Mouse (Mus musculus) intestine, embryonic 16.5 days (tissue): ENCODE results near the gene Nipal3. TPM values are rescaled to one million over a fixed set of nuclear protein-coding genes. Genes with fewer than 3 reads are reported as not detected.

ENCODE experiments used
- ATAC-seq: fragments of 200-750 bp; cut with Nextera tagmentation; 2 replicates; pipeline ENCODE4 v1.8.0; 2017; ENCODE audit warnings: moderate TSS enrichment, moderate library complexity
- H3K27ac ChIP-seq: fragments of 300-500 bp; sonication (generic); 2 replicates; pipeline ENCODE4 v1.5.1; 2014; ENCODE audit warnings: mild to moderate bottlenecking, low read length
- H3K27me3 ChIP-seq: fragments of 300-500 bp; sonication (generic); replicated peaks from 2 replicates; pipeline ENCODE4 v1.6.1; 2014; ENCODE audit warnings: low read length, control low read depth, mixed read lengths; ENCODE audit not compliant: control insufficient read depth, insufficient read depth
- H3K36me3 ChIP-seq: fragments of 300-500 bp; sonication (generic); 2 replicates; pipeline ENCODE4 v1.6.1; 2014; ENCODE audit warnings: low read length, control low read depth; ENCODE audit not compliant: control insufficient read depth, insufficient read depth
- H3K4me1 ChIP-seq: fragments of 300-500 bp; sonication (generic); 2 replicates; pipeline ENCODE4 v1.6.1; 2014; ENCODE audit warnings: low read length, control low read depth, mixed read lengths; ENCODE audit not compliant: control insufficient read depth, insufficient read depth
- H3K4me2 ChIP-seq: fragments of 300-500 bp; sonication (generic); 2 replicates; pipeline ENCODE4 v1.6.1; 2014; ENCODE audit warnings: low read depth, low read length, control low read depth
- H3K4me3 ChIP-seq: fragments of 300-500 bp; sonication (generic); 2 replicates; pipeline ENCODE4 v1.5.1; 2014; ENCODE audit warnings: mild to moderate bottlenecking, low read length
- H3K9ac ChIP-seq: fragments of 300-500 bp; sonication (generic); 2 replicates; pipeline ENCODE4 v1.6.1; 2014; ENCODE audit warnings: low read depth, low read length
- H3K9me3 ChIP-seq: fragments of 300-500 bp; sonication (generic); 2 replicates; pipeline ENCODE4 v1.6.1; 2016; ENCODE audit warnings: low read length, control low read depth; ENCODE audit not compliant: control insufficient read depth
- WGBS: fragments of 180-500 bp; shearing (Covaris S2); extraction: QIAGEN DNeasy Blood & Tissue Kit; methylation state at CpG from one replicate; pipeline ENCODE4 v1.1.7; 2014; 5-methylcytosine and 5-hydroxymethylcytosine counted together
- polyA plus RNA-seq: library from polyadenylated mRNA; unstranded; fragments of >200 nt; fragmentation: Nextera tagmentation; extraction: Ambion mirVana; gene quantifications from 2 replicates; pipeline ENCODE4 v1.2.1, GENCODE M21; 2015

Gene Nipal3
- polyA plus RNA-seq, 1 experiment from 2014 or later: 5.6 TPM

DNA sequence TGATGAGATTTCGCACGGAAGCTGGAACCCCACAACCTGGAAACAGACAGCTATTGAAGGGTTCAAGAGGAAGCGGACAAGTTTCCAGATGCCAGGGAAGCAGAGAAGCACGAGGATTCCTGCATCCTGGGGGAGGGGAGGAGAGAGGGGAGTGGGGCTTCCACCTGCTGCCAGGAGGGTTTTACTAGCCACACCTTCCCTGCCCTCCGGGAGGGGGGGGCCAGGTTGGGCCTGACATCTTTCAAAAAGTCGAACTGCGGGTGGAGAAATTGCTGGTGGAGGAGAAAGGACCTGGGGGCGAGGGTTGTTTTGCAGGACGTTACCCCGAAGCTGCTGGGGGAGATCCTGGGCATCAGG lies 61.8 kb downstream of the Nipal3 start:
- ATAC-seq: no peak
- peaks cover 17% of the 10 kb centered on the region for H3K4me1 ChIP-seq
- peak overlapping the region; percentile 91 for H3K9ac ChIP-seq
- H3K27ac ChIP-seq: peak overlapping the region; percentile 72
- no peaks in the 10 kb centered on the region for H3K36me3 ChIP-seq
- H3K27me3 ChIP-seq: no peaks in the 10 kb centered on the region
- 6% methylated on average over 10 of the region's 10 CpGs for WGBS
- H3K9me3 ChIP-seq: no peaks in the 10 kb centered on the region
- H3K4me3 ChIP-seq: peak overlapping the region; percentile 85
- H3K4me2 ChIP-seq: peak overlapping the region; percentile 93

DNA sequence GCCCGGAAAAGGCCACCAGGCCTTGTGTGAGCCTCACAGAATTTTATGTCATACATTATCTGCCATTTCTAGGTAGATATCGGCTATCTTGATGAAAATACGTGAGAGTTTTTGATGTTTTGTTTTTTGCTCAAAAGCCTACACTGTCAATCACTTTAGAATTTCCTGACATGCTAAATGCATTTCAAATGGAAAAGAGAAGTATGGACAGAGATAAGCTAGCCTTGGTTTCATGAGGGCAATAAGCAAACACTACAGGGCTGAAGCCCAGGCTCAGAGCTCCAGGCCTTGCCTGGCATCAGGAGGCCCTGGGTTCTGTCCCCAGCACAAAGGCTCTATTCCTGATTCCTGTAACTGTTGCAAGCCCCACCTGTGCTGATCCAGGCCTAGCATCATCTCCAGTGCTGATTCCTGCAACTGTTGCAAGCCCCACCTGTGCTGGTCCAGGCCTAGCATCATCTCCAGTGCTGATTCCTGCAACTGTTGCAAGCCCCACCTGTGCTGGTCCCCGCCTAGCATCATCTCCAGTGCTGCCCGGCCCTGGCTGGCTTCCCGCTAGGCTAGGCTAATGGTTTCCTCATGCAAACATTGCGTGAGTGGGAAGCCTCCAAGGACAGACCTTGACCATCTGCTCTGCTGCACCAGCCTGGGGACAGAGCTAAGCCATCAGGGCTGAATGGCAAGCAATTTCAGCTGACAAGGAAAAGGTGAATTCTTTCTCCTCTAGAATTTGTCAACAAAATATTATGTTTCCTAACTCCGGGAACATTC lies 64.7 kb downstream of the Nipal3 start:
- peaks cover 13% of the 10 kb centered on the region for H3K4me1 ChIP-seq
- H3K27ac ChIP-seq: no peak overlapping the region
- no peak overlapping the region for H3K9ac ChIP-seq
- H3K4me3 ChIP-seq: no peak overlapping the region
- no peak for ATAC-seq
- H3K27me3 ChIP-seq: no peaks in the 10 kb centered on the region
- no peak overlapping the region for H3K4me2 ChIP-seq
- H3K9me3 ChIP-seq: no peaks in the 10 kb centered on the region
- WGBS: 76% methylated on average over 8 of the region's 8 CpGs
- no peaks in the 10 kb centered on the region for H3K36me3 ChIP-seq

DNA sequence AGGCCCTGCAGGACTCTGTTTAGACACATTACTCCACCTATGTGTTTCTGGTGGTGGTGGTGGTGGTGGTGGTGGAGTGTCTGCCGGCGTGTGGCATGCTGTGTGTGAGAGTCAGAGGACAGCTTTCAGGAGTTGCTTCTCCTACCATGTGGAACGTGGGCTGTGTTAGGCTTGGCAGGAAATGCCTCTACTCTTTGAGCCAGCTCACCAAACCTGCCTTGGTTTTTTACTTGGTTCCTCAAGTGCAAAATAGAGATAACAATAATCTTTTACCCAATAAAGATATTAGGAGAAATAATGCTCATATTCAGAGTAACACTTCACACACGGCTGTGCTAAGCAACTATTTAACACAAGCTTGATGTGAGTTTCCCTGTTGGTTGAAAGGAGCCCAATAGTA lies 65.5 kb downstream of the Nipal3 start:
- peaks cover 9% of the 10 kb centered on the region for H3K4me1 ChIP-seq

DNA sequence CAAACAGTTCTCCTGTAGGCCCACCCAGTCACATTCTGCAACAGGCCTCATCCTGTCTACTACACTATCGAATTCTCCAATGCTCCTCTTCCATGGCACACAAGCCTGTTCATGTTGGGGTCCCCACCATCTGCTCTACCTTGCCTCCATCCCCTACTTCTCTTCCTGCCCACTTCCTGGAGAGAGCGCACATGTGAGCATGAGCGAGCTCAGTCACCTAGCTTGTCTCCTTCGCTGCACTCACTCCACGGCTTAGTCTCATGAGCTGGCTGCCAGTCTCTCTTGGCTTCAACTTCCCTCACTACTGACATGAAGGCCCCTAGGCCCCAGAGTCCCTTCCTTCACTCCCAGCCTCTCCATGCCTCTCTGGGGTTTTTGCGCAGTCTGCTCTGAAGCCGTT lies 68.3 kb downstream of the Nipal3 start:
- WGBS: 95% methylated on average over 7 of the region's 7 CpGs
- Histone ChIP-seq H3K9me3 (no peaks in the 10 kb centered on the region), H3K9ac (no peak overlapping the region), H3K27me3 (no peaks in the 10 kb centered on the region), H3K4me3 (no peak overlapping the region), H3K36me3 (peaks cover 2% of the 10 kb centered on the region; the same call in 1 of the 2 replicates), H3K4me1 (peaks cover 2% of the 10 kb centered on the region; the same call in 1 of the 2 replicates), H3K4me2 (no peak overlapping the region), H3K27ac (no peak overlapping the region)
- no peak for ATAC-seq

More for the DNA sequence above, 65.5 kb downstream of the Nipal3 start:
- H3K4me2 ChIP-seq: no peak overlapping the region
- H3K36me3 ChIP-seq: no peaks in the 10 kb centered on the region
- H3K9me3 ChIP-seq: no peaks in the 10 kb centered on the region
- no peak for ATAC-seq
- no peaks in the 10 kb centered on the region for H3K27me3 ChIP-seq
- 78% methylated on average over 4 of the region's 4 CpGs for WGBS
- no peak overlapping the region for H3K4me3 ChIP-seq
- no peak overlapping the region for H3K9ac ChIP-seq
- H3K27ac ChIP-seq: no peak overlapping the region

DNA sequence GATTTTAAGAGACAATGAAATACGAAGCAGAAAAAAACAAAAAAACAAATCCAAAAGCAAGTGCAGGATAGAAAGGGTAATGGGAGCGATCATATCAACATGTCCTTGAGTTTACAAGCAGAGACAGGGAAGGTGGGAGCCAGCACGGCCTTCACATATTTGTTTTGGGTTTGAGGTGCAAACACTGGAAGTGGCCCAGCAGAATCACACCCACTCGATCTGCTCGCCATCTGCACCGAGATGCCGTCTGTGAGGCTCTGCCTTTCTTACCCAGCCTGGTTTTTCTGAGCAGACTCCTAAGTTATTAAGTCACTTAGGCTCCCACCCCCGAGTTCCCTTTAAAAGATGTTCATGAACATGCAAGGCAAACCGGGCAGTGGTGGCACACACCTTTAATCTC lies 69.2 kb downstream of the Nipal3 start:
- H3K9me3 ChIP-seq: no peaks in the 10 kb centered on the region
- peaks cover 2% of the 10 kb centered on the region; the same call in 1 of the 2 replicates for H3K36me3 ChIP-seq
- H3K4me2 ChIP-seq: no peak overlapping the region
- H3K27me3 ChIP-seq: no peaks in the 10 kb centered on the region
- no peak overlapping the region for H3K27ac ChIP-seq
- WGBS: 66% methylated on average over 9 of the region's 9 CpGs
- no peak overlapping the region for H3K4me3 ChIP-seq
- no peak for ATAC-seq
- no peak overlapping the region for H3K9ac ChIP-seq
- H3K4me1 ChIP-seq: peaks cover 2% of the 10 kb centered on the region; the same call in 1 of the 2 replicates

DNA sequence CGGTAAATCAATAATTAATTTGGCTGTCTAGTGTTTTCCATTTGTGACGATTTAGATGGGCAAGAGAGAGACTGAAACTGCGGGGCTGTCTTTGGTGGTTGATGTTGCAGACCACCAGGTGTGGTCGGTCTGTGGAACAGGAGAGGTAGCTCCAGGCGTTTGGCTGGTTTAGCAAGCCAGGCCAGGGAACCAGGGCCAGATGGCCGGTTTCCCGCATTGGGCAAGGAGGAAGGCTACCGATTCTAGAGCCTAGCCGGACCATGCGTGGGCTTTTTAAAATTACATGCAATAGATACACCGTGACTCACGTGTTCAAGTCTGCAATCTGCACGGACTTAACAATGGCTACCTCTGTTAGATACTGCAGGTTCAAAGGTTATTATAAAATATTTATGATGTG lies 73.9 kb downstream of the Nipal3 start:
- Histone ChIP-seq H3K27ac (no peak overlapping the region), H3K27me3 (no peaks in the 10 kb centered on the region), H3K4me2 (no peak overlapping the region), H3K9ac (no peak overlapping the region), H3K9me3 (no peaks in the 10 kb centered on the region), H3K4me3 (no peak overlapping the region), H3K36me3 (peaks cover 5% of the 10 kb centered on the region; the same call in 1 of the 2 replicates), H3K4me1 (peaks cover 2% of the 10 kb centered on the region; the same call in 1 of the 2 replicates)
- 94% methylated on average over 13 of the region's 13 CpGs for WGBS
- no peak for ATAC-seq

DNA sequence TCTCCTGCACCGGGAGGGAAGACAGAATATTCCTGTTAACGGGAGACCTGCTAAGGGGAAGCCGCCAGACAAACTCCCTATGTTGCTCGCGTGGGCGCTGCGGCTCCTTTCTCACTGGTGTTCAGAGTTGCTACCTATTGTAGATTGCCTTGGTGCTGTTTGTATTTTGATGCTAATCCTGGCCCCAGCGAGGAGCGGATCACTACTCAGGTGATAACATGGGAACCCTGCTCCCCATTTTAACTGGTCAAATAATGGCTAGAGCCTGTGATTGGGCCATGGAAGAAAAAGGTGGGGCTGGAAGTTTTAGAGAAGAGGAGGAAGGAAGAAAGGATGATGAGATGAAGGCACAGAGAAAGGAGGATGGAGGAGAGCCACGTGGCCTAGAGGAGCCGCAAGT lies 74.4 kb downstream of the Nipal3 start:
- H3K27me3 ChIP-seq: no peaks in the 10 kb centered on the region
- no peak overlapping the region for H3K4me3 ChIP-seq
- no peak for ATAC-seq
- no peak overlapping the region for H3K9ac ChIP-seq
- H3K9me3 ChIP-seq: no peaks in the 10 kb centered on the region
- H3K36me3 ChIP-seq: peaks cover 5% of the 10 kb centered on the region; the same call in 1 of the 2 replicates
- H3K27ac ChIP-seq: no peak overlapping the region
- no peaks in the 10 kb centered on the region for H3K4me1 ChIP-seq
- WGBS: 83% methylated on average over 11 of the region's 11 CpGs
- H3K4me2 ChIP-seq: no peak overlapping the region

DNA sequence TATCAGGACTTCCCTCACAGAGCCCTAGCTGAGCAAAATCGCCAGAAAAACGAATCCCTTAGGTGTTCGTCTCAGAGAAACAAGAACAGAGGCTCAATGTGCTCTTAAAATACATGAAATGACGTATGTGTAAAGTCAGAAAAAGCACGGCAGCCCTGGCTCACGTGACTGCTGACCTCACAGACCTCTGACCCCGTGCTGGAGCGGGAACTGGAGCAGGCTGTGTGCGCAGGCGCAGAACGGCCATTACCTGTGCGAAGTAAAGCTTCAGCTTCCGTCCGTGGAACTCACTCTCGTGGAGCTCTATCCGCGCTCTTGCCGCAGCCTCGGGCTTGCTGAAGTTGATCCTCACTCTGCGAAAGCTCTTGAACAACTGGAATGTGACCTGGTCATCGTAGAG lies 74.8 kb downstream of the Nipal3 start:
- H3K36me3 ChIP-seq: peaks cover 5% of the 10 kb centered on the region; the same call in 1 of the 2 replicates

DNA sequence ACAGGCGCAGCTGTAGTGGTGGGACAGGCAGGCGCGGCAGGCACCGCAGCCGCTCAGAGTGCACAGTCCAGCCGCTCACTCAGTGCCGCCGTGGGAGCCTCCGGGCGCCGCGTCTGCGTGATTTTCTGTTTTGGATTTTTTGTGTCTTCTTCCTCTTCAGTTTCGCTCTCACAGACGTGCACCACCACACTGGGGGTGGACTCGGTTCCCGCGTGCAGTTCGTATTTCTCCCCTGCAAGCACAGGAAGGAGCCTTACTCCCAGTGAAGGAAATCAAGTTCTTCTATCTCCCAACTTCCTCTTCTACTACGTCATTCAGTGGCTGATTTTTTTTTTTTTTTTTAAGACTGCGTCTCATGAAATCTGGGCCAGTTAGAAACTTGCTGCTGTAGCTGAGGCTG lies 78.5 kb downstream of the Nipal3 start:
- WGBS: 94% methylated on average over 21 of the region's 21 CpGs
- 0 out of 2 replicates have a peak, but pooled peaks cover 6% of the 10 kb centered on the region for H3K36me3 ChIP-seq

More for the DNA sequence above, 74.8 kb downstream of the Nipal3 start:
- 82% methylated on average over 21 of the region's 21 CpGs for WGBS
- H3K27ac ChIP-seq: no peak overlapping the region
- no peak overlapping the region for H3K9ac ChIP-seq
- H3K9me3 ChIP-seq: no peaks in the 10 kb centered on the region
- H3K27me3 ChIP-seq: no peaks in the 10 kb centered on the region
- H3K4me2 ChIP-seq: no peak overlapping the region
- ATAC-seq: no peak
- no peak overlapping the region for H3K4me3 ChIP-seq
- H3K4me1 ChIP-seq: no peaks in the 10 kb centered on the region

More for the DNA sequence above, 78.5 kb downstream of the Nipal3 start:
- Histone ChIP-seq H3K9ac (no peak overlapping the region), H3K27ac (no peak overlapping the region), H3K4me2 (no peak overlapping the region), H3K4me3 (no peak overlapping the region), H3K4me1 (no peaks in the 10 kb centered on the region), H3K9me3 (no peaks in the 10 kb centered on the region), H3K27me3 (no peaks in the 10 kb centered on the region)
- no peak for ATAC-seq
